Mouse (Mus musculus): ENCODE measurements around the gene N4bp3. TPM values are rescaled to one million over a fixed set of nuclear protein-coding genes. Genes with fewer than 3 reads are reported as not detected.

The N4bp3 gene
- total and polyA plus RNA-seq, 3 experiments: 19.1 to 22.1 (median 21.2) TPM

- in situ Hi-C loops (cut with MboI; ENCODE audit: low pct_ligation_motif_present, low pct_unique_long_range_greater_than_20kb, low sequenced_read_pairs): no loop called here
- no peak for TF ChIP-seq KAT2A (IDR thresholded peaks at IDR 0.05; ENCODE audit: insufficient replicate concordance, low read length)
- H3K27me3 ChIP-seq (replicated peaks): no peaks in the 10 kb centered on the region
- H3K4me3 ChIP-seq (replicated peaks in 1 of 3; ENCODE audit: low read depth in 2 of 3, low read length in 2 of 3, poor library complexity in 1 of 3): no peak overlapping the region
- DNase-seq (ENCODE audit: extremely low read depth): no peak
- H3K27ac ChIP-seq (ENCODE audit: insufficient read depth, low read depth): no peak overlapping the region
- no peaks in the 10 kb centered on the region for H3K9me3 ChIP-seq (replicated peaks; ENCODE audit: low read length)
- peaks cover 3 to 41% of the 10 kb centered on the region in 2 experiments; a peak in 2 of 4 replicates for H3K4me1 ChIP-seq (ENCODE audit: control insufficient read depth in 1 of 2, insufficient read depth in 2 of 2)
- H3K36me3 ChIP-seq (replicated peaks in 1 of 2; ENCODE audit: control insufficient read depth in 1 of 2, insufficient read depth in 1 of 2, low read length in 1 of 2): peaks cover 25 to 65% of the 10 kb centered on the region in 2 experiments
- dilution Hi-C loops (cut with MboI; ENCODE audit: extremely low pct_ligation_motif_present, extremely low pct_unique_long_range_greater_than_20kb, low sequenced_read_pairs): no loop called here
- H3K9ac ChIP-seq (ENCODE audit: insufficient read depth, low read depth): no peak overlapping the region
- no peak overlapping the region for H3K4me2 ChIP-seq (ENCODE audit: insufficient read depth, low read depth, poor library complexity, severe bottlenecking)
- H3K79me2 ChIP-seq (replicated peaks; ENCODE audit: control insufficient read depth, extremely low read depth, insufficient read depth, poor library complexity, severe bottlenecking): peaks cover 9% of the 10 kb centered on the region; the same call in 1 of the 2 replicates
Observed at GRCm38 (mm10) chr11:51632130-51632753, 18.4 kb downstream of the N4bp3 start.

- in situ Hi-C loops (cut with MboI; ENCODE audit: low pct_ligation_motif_present, low pct_unique_long_range_greater_than_20kb, low sequenced_read_pairs): no loop called here
- Histone ChIP-seq H3K4me1 (ENCODE audit: control insufficient read depth in 1 of 2, insufficient read depth in 2 of 2) (peaks cover 3 to 45% of the 10 kb centered on the region in 2 experiments; a peak in 2 of 4 replicates), H3K79me2 (replicated peaks; ENCODE audit: control insufficient read depth, extremely low read depth, insufficient read depth, poor library complexity, severe bottlenecking) (peaks cover 3% of the 10 kb centered on the region; the same call in 1 of the 2 replicates), H3K4me3 (replicated peaks in 1 of 3; ENCODE audit: low read depth in 2 of 3, low read length in 2 of 3, poor library complexity in 1 of 3) (no peak overlapping the region), H3K9me3 (replicated peaks; ENCODE audit: low read length) (no peaks in the 10 kb centered on the region), H3K9ac (ENCODE audit: insufficient read depth, low read depth) (no peak overlapping the region), H3K27ac (ENCODE audit: insufficient read depth, low read depth) (no peak overlapping the region), H3K27me3 (replicated peaks) (no peaks in the 10 kb centered on the region), H3K36me3 (replicated peaks in 1 of 2; ENCODE audit: control insufficient read depth in 1 of 2, insufficient read depth in 1 of 2, low read length in 1 of 2) (peaks cover 46 to 88% of the 10 kb centered on the region in 2 experiments), H3K4me2 (ENCODE audit: insufficient read depth, low read depth, poor library complexity, severe bottlenecking) (no peak overlapping the region)
- dilution Hi-C loops (cut with MboI; ENCODE audit: extremely low pct_ligation_motif_present, extremely low pct_unique_long_range_greater_than_20kb, low sequenced_read_pairs): no loop called here
- TF ChIP-seq JUND (conservative IDR thresholded peaks at IDR 0.05; ENCODE audit: low read depth, low read length): no peak
- TF ChIP-seq JUN (IDR thresholded peaks at IDR 0.05; ENCODE audit: insufficient read depth, low read depth, low read length): no peak
- TF ChIP-seq ELF1 (IDR thresholded peaks at IDR 0.05; ENCODE audit: low read depth, low read length): no peak
- TF ChIP-seq MYC (IDR thresholded peaks at IDR 0.05; ENCODE audit: low read depth, low read length): no peak
- TF ChIP-seq KAT2A (IDR thresholded peaks at IDR 0.05; ENCODE audit: insufficient replicate concordance, low read length): no peak
- no peak for TF ChIP-seq MAZ (IDR thresholded peaks at IDR 0.05; ENCODE audit: low read depth, low read length)
- no peak for DNase-seq (ENCODE audit: extremely low read depth)
Observed at GRCm38 (mm10) chr11:51629651-51630314, 20.9 kb downstream of the N4bp3 start.

- Histone ChIP-seq H3K27me3 (replicated peaks) (no peaks in the 10 kb centered on the region), H3K36me3 (replicated peaks in 1 of 2; ENCODE audit: control insufficient read depth in 1 of 2, insufficient read depth in 1 of 2, low read length in 1 of 2) (peaks cover 64 to 94% of the 10 kb centered on the region in 2 experiments), H3K9me3 (replicated peaks; ENCODE audit: low read length) (no peaks in the 10 kb centered on the region), H3K9ac (ENCODE audit: insufficient read depth, low read depth) (no peak overlapping the region), H3K27ac (ENCODE audit: insufficient read depth, low read depth) (no peak overlapping the region), H3K4me2 (ENCODE audit: insufficient read depth, low read depth, poor library complexity, severe bottlenecking) (no peak overlapping the region), H3K4me3 (replicated peaks in 1 of 3; ENCODE audit: low read depth in 2 of 3, low read length in 2 of 3, poor library complexity in 1 of 3) (no peak overlapping the region), H3K4me1 (ENCODE audit: control insufficient read depth in 1 of 2, insufficient read depth in 2 of 2) (peaks cover 0 to 48% of the 10 kb centered on the region in 2 experiments; a peak in 3 of 4 replicates), H3K79me2 (replicated peaks; ENCODE audit: control insufficient read depth, extremely low read depth, insufficient read depth, poor library complexity, severe bottlenecking) (no peaks in the 10 kb centered on the region)
- TF ChIP-seq MYC (IDR thresholded peaks at IDR 0.05; ENCODE audit: low read depth, low read length) (no peak), ZNF384 (IDR thresholded peaks at IDR 0.05; ENCODE audit: low read depth, low read length) (no peak), ZMIZ1 (IDR thresholded peaks at IDR 0.05; ENCODE audit: low read depth, low read length) (no peak), SIN3A (IDR thresholded peaks at IDR 0.05; ENCODE audit: low read length) (no peak), SMC3 (IDR thresholded peaks at IDR 0.05; ENCODE audit: low read depth, low read length) (no peak), UBTF (IDR thresholded peaks at IDR 0.05; ENCODE audit: low read depth, low read length) (no peak), KAT2A (IDR thresholded peaks at IDR 0.05; ENCODE audit: insufficient replicate concordance, low read length) (no peak), GABPA (IDR thresholded peaks at IDR 0.05; ENCODE audit: insufficient replicate concordance, low read depth, low read length) (no peak), NRF1 (IDR thresholded peaks at IDR 0.05; ENCODE audit: low read depth, low read length) (no peak), E2F4 (IDR thresholded peaks at IDR 0.05; ENCODE audit: insufficient replicate concordance, low read depth, low read length) (no peak), MAX (IDR thresholded peaks at IDR 0.05; ENCODE audit: low read length) (no peak), TCF12 (IDR thresholded peaks at IDR 0.05; ENCODE audit: low read depth, low read length) (no peak), USF2 (conservative IDR thresholded peaks at IDR 0.05; ENCODE audit: low read depth, low read length) (no peak), JUND (conservative IDR thresholded peaks at IDR 0.05; ENCODE audit: low read depth, low read length) (no peak), POLR2A (IDR thresholded peaks at IDR 0.05; ENCODE audit: low read depth, low read length) (no peak; the same call in 1 of the 2 replicates), IRF4 (IDR thresholded peaks at IDR 0.05; ENCODE audit: low read depth, low read length) (no peak), NELFE (IDR thresholded peaks at IDR 0.05; ENCODE audit: low read depth, low read length) (no peak), MXI1 (IDR thresholded peaks at IDR 0.05; ENCODE audit: low read depth, low read length) (no peak), ETS1 (conservative IDR thresholded peaks at IDR 0.05; ENCODE audit: low read depth, low read length) (no peak), USF1 (IDR thresholded peaks at IDR 0.05; ENCODE audit: low read depth, low read length) (no peak)
- DNase-seq (ENCODE audit: extremely low read depth): no peak
- in situ Hi-C loops (cut with MboI; ENCODE audit: low pct_ligation_motif_present, low pct_unique_long_range_greater_than_20kb, low sequenced_read_pairs) (no loop called here), dilution Hi-C loops (cut with MboI; ENCODE audit: extremely low pct_ligation_motif_present, extremely low pct_unique_long_range_greater_than_20kb, low sequenced_read_pairs) (no loop called here)
Observed at GRCm38 (mm10) chr11:51627907-51628306, 22.7 kb downstream of the N4bp3 start.
